Mouse (Mus musculus) lung, postnatal 14 days (tissue): Measurements from ENCODE around the gene Trip12.

Experiments used
- DNase-seq: peaks from one replicate; pipeline ENCODE4 v3.0.0; 2021

Gene Trip12

GRCm38 (mm10) chr1:84859597-84859996, 19.3 kb upstream of the Trip12 start:
- no peak for DNase-seq

- no peak for DNase-seq
Measured at GRCm38 (mm10) chr1:84855756-84856155, 15.4 kb upstream of the Trip12 start.

- no peak for DNase-seq
Measured at GRCm38 (mm10) chr1:84854966-84855365, 14.7 kb upstream of the Trip12 start.

- DNase-seq = no peak
Measured at GRCm38 (mm10) chr1:84853721-84854120, 13.4 kb upstream of the Trip12 start.

- DNase-seq = no peak
Measured at GRCm38 (mm10) chr1:84851512-84852235, 11.4 kb upstream of the Trip12 start.

- no peak for DNase-seq
Measured at GRCm38 (mm10) chr1:84850471-84850870, 10.2 kb upstream of the Trip12 start.

GRCm38 (mm10) chr1:84849804-84850203, 9.5 kb upstream of the Trip12 start:
- no peak for DNase-seq

GRCm38 (mm10) chr1:84848801-84849455, 8.6 kb upstream of the Trip12 start:
- no peak for DNase-seq

GRCm38 (mm10) chr1:84848335-84848734, 8.0 kb upstream of the Trip12 start:
- no peak for DNase-seq

GRCm38 (mm10) chr1:84847698-84848097, 7.4 kb upstream of the Trip12 start:
- no peak for DNase-seq

GRCm38 (mm10) chr1:84843366-84843765, 3.0 kb upstream of the Trip12 start:
- no peak for DNase-seq

- no peak for DNase-seq
Measured at GRCm38 (mm10) chr1:84841061-84841460, 745 bp upstream of the Trip12 start.

GRCm38 (mm10) chr1:84839309-84840017, 853 bp downstream of the Trip12 start, which contains the start of gene Fbxo36:
Gene Fbxo36 (plus strand): TSS chr1:84839841.
- peak; percentile 94 for DNase-seq

- peak; percentile 72 for DNase-seq
Measured at GRCm38 (mm10) chr1:84838621-84839151, 1.6 kb downstream of the Trip12 start.

GRCm38 (mm10) chr1:84838156-84838555, 2.2 kb downstream of the Trip12 start:
- no peak for DNase-seq

- DNase-seq = no peak
Measured at GRCm38 (mm10) chr1:84837523-84838145, 2.7 kb downstream of the Trip12 start.

- no peak for DNase-seq
Measured at GRCm38 (mm10) chr1:84825091-84825490, 15.2 kb downstream of the Trip12 start.

GRCm38 (mm10) chr1:84817596-84817995, 22.7 kb downstream of the Trip12 start:
- DNase-seq = no peak

- DNase-seq = no peak
Measured at GRCm38 (mm10) chr1:84803788-84804187, 36.5 kb downstream of the Trip12 start.

GRCm38 (mm10) chr1:84799166-84799565, 41.1 kb downstream of the Trip12 start:
- no peak for DNase-seq

GRCm38 (mm10) chr1:84795335-84795734, 45.0 kb downstream of the Trip12 start:
- DNase-seq = no peak

GRCm38 (mm10) chr1:84791393-84791792, 48.9 kb downstream of the Trip12 start:
- no peak for DNase-seq

GRCm38 (mm10) chr1:84780630-84781029, 59.7 kb downstream of the Trip12 start:
- DNase-seq = no peak
